Mouse (Mus musculus): ENCODE data around the gene 1700001O22Rik.

The 1700001O22Rik gene

GRCm38 (mm10) chr2:30803604-30804003 is at the start of gene 1700001O22Rik:
Gene 1700001O22Rik, minus strand, starts transcription at chr2:30803661.
- DNase-seq (ENCODE audit: low read depth in 1 of 2, low spot score in 2 of 2) = no peak

- no peak for DNase-seq (ENCODE audit: low read depth in 1 of 2, low spot score in 2 of 2)
These were observed 49.4 kb upstream of the 1700001O22Rik start for GRCm38 (mm10) chr2:30852771-30853313.

GRCm38 (mm10) chr2:30850581-30850980 is 47.1 kb upstream of the 1700001O22Rik start:
- DNase-seq (ENCODE audit: low read depth in 1 of 2, low spot score in 2 of 2) = no peak

GRCm38 (mm10) chr2:30848184-30848583 is 44.7 kb upstream of the 1700001O22Rik start:
- no peak for DNase-seq (ENCODE audit: low read depth in 1 of 2, low spot score in 2 of 2)

- no peak for DNase-seq (ENCODE audit: low read depth in 1 of 2, low spot score in 2 of 2)
These were observed 43.3 kb upstream of the 1700001O22Rik start for GRCm38 (mm10) chr2:30846723-30847122.

- no peak for DNase-seq (ENCODE audit: low read depth in 1 of 2, low spot score in 2 of 2)
These were observed 42.8 kb upstream of the 1700001O22Rik start for GRCm38 (mm10) chr2:30846236-30846635.

- DNase-seq (ENCODE audit: low read depth in 1 of 2, low spot score in 2 of 2) = no peak
These were observed 42.0 kb upstream of the 1700001O22Rik start for GRCm38 (mm10) chr2:30845152-30846070.

- no peak for DNase-seq (ENCODE audit: low read depth in 1 of 2, low spot score in 2 of 2)
These were observed 39.2 kb upstream of the 1700001O22Rik start for GRCm38 (mm10) chr2:30842615-30843014.

GRCm38 (mm10) chr2:30836238-30836990 is 33.0 kb upstream of the 1700001O22Rik start:
- no peak for DNase-seq (ENCODE audit: low read depth in 1 of 2, low spot score in 2 of 2)

GRCm38 (mm10) chr2:30834373-30835022 is 31.0 kb upstream of the 1700001O22Rik start, which contains the start of gene Prrx2:
Gene Prrx2, plus strand, starts transcription at chr2:30834972.
- no peak for DNase-seq (ENCODE audit: low read depth in 1 of 2, low spot score in 2 of 2)

- no peak for DNase-seq (ENCODE audit: low read depth in 1 of 2, low spot score in 2 of 2)
These were observed 30.2 kb upstream of the 1700001O22Rik start for GRCm38 (mm10) chr2:30833644-30834043.

- no peak for DNase-seq (ENCODE audit: low read depth in 1 of 2, low spot score in 2 of 2)
These were observed 26.9 kb upstream of the 1700001O22Rik start, which contains the start of gene Asb6 for GRCm38 (mm10) chr2:30830283-30830795. Gene Asb6, minus strand, starts transcription at chr2:30830333.

- DNase-seq (ENCODE audit: low read depth in 1 of 2, low spot score in 2 of 2) = peak; percentile 33 to 50
These were observed 25.9 kb upstream of the 1700001O22Rik start for GRCm38 (mm10) chr2:30829315-30829714.

- peak; percentile 83 to 95 for DNase-seq (ENCODE audit: low read depth in 1 of 2, low spot score in 2 of 2)
These were observed 24.5 kb upstream of the 1700001O22Rik start for GRCm38 (mm10) chr2:30827749-30828475.

- peak; percentile 21 for DNase-seq (ENCODE audit: low read depth in 1 of 2, low spot score in 2 of 2)
These were observed 23.6 kb upstream of the 1700001O22Rik start for GRCm38 (mm10) chr2:30826825-30827748.

GRCm38 (mm10) chr2:30823385-30824153 is 20.1 kb upstream of the 1700001O22Rik start:
- no peak for DNase-seq (ENCODE audit: low read depth in 1 of 2, low spot score in 2 of 2)

GRCm38 (mm10) chr2:30822460-30822859 is 19.0 kb upstream of the 1700001O22Rik start:
- no peak for DNase-seq (ENCODE audit: low read depth in 1 of 2, low spot score in 2 of 2)

GRCm38 (mm10) chr2:30821073-30821472 is 17.6 kb upstream of the 1700001O22Rik start:
- DNase-seq (ENCODE audit: low read depth in 1 of 2, low spot score in 2 of 2) = no peak

Measured in monocyte, adult 2 months (primary cell).